ENCODE assay signal across 16 mouse cellular contexts in genomic region chr9:107596619-107597569, GRCm38 (mm10). TPM values are rescaled to one million over a fixed set of nuclear protein-coding genes. Genes with fewer than 3 reads are reported as not detected.
A peak's percentile ranks its signal among the peaks of the same experiment; 100 is the strongest.
DNase-seq lines count a peak whose midpoint lies in the region; ATAC-seq and TF ChIP-seq lines count a peak whose summit lies in the region.
"Had no signal": no experiment of that assay in that cellular context is flagged by ENCODE, and none has a peak within 500 bp of the region (broad histone marks: within the 10 kb centered on the region; RNA-seq: fewer than 3 reads in every experiment).

No protein-coding gene starts in this region.

- H3K4me1 ChIP-seq in lung, embryonic 16.5 days (replicated peaks; ENCODE audit: control insufficient read depth, insufficient read depth, low read length), result no peaks in the 10 kb centered on the region
- H3K4me1 ChIP-seq in lung, adult 2 months (ENCODE audit: control insufficient read depth, insufficient read depth, low read length), result peaks cover 12% of the 10 kb centered on the region; the same call in 1 of the 2 replicates
- H3K4me1 ChIP-seq in midbrain, embryonic 15.5 days, result peaks cover 2% of the 10 kb centered on the region; the same call in 1 of the 2 replicates

- no peak overlapping the region for H3K4me3 ChIP-seq in lung, embryonic 16.5 days (ENCODE audit: low read length)
- H3K4me3 ChIP-seq in lung, adult 2 months (replicated peaks; ENCODE audit: extremely low read depth, low read depth, low read length), result no peak overlapping the region
- H3K4me3 ChIP-seq in midbrain, embryonic 15.5 days, result no peak overlapping the region
- H3K4me3 ChIP-seq: embryonic facial prominence, embryonic 10.5 days; hindbrain, embryonic 15.5 days; limb, embryonic 13.5 days had no signal

- no peak for TF ChIP-seq POLR2A in lung, adult 2 months (IDR thresholded peaks at IDR 0.05; ENCODE audit: borderline replicate concordance, extremely low read depth, low read depth, low read length)

- no peak for DNase-seq in lung, adult 2 months
- DNase-seq in gastrocnemius, adult 8-10 months (ENCODE audit: low spot score in 2 of 2), result peak; percentile 74 to 83
- DNase-seq in heart, adult 9 months (ENCODE audit: low spot score in 2 of 2), result peak; percentile 74 to 85
- peak; percentile 59 for DNase-seq in heart, postnatal 25 days (ENCODE audit: low spot score)
- DNase-seq in left cerebral cortex, adult 18-20 months (ENCODE audit: low spot score in 2 of 2), result no peak
- DNase-seq in ovary, postnatal 14 days (ENCODE audit: low spot score), result no peak
- DNase-seq: cerebellum, postnatal 10 days; kidney, adult 9 months; lung, postnatal 4 days had no signal

- H3K27me3 ChIP-seq in lung, embryonic 16.5 days (ENCODE audit: control insufficient read depth, insufficient read depth, low read depth, low read length), result no peaks in the 10 kb centered on the region
- no peaks in the 10 kb centered on the region for H3K27me3 ChIP-seq in midbrain, embryonic 15.5 days (replicated peaks)
- H3K27me3 ChIP-seq: hindbrain, embryonic 15.5 days had no signal

- H3K36me3 ChIP-seq in lung, embryonic 16.5 days (ENCODE audit: control insufficient read depth, insufficient read depth, low read length), result peaks cover 12% of the 10 kb centered on the region
- H3K36me3 ChIP-seq in midbrain, embryonic 15.5 days (replicated peaks), result 0 out of 2 replicates have a peak, but pooled peaks cover 5% of the 10 kb centered on the region

- 78% methylated on average over 11 of the region's 11 CpGs for WGBS in lung, embryonic 16.5 days
- WGBS in lung, adult 2 months, result 70% methylated on average over 11 of the region's 11 CpGs
- 91% methylated on average over 11 of the region's 11 CpGs for WGBS in midbrain, embryonic 15.5 days

- TF ChIP-seq CTCF in lung, adult 2 months (IDR thresholded peaks at IDR 0.05; ENCODE audit: insufficient read depth, low read length), result no peak

- H3K4me2 ChIP-seq in lung, embryonic 16.5 days (ENCODE audit: low read depth, low read length), result no peak overlapping the region
- H3K4me2 ChIP-seq in midbrain, embryonic 15.5 days, result no peak overlapping the region
- H3K4me2 ChIP-seq: hindbrain, embryonic 15.5 days; limb, embryonic 13.5 days had no signal

- 0 out of 2 replicates have a peak overlapping the region, but pooled peaks have one; percentile 4 for H3K9ac ChIP-seq in lung, embryonic 16.5 days (ENCODE audit: low read length)
- H3K9ac ChIP-seq in midbrain, embryonic 15.5 days, result no peak overlapping the region
- H3K9ac ChIP-seq: hindbrain, embryonic 15.5 days; limb, embryonic 13.5 days had no signal

- no peaks in the 10 kb centered on the region for H3K9me3 ChIP-seq in lung, embryonic 16.5 days (ENCODE audit: control insufficient read depth, low read length)
- H3K9me3 ChIP-seq in midbrain, embryonic 15.5 days, result no peaks in the 10 kb centered on the region
- H3K9me3 ChIP-seq: embryonic facial prominence, embryonic 10.5 days; hindbrain, embryonic 15.5 days; limb, embryonic 13.5 days had no signal

- ATAC-seq in lung, embryonic 16.5 days (ENCODE audit: low read depth), result no peak
- no peak for ATAC-seq in midbrain, embryonic 15.5 days (replicated peaks)
- ATAC-seq: midbrain, embryonic 16.5 days had no signal

- 0 out of 2 replicates have a peak overlapping the region, but pooled peaks have one; percentile 10 for H3K27ac ChIP-seq in lung, embryonic 16.5 days (ENCODE audit: low read length)
- no peak overlapping the region for H3K27ac ChIP-seq in midbrain, embryonic 15.5 days
- H3K27ac ChIP-seq: embryonic facial prominence, embryonic 10.5 days; hindbrain, embryonic 15.5 days; limb, embryonic 13.5 days; stomach, postnatal 0 days had no signal

- intact Hi-C loops in heart, postnatal 25 days (cut with DNase I), result no loop called here

RNA-seq across cellular contexts. Expression of gene Ifrd2, which starts 9.5 kb away (rescaled TPM):
- polyA plus RNA-seq in lung, embryonic 16.5 days (2015; fragmentation: Nextera tagmentation; extraction: Ambion mirVana), result 44.1 and 51.9 TPM in 2 replicates
- polyA plus RNA-seq in lung, adult 2 months (2012; rRNA removed), result 41.5 and 41.8 TPM in 2 replicates
- total RNA-seq in gastrocnemius, adult 8-10 months (2022), result 10 to 100 TPM; 51.3 to 56.2 (median 54.0) TPM
- 10 to 100 TPM; 44.6 to 45.8 TPM for total RNA-seq in heart, postnatal 25 days (2021)
- 10 to 100 TPM; 11.3 to 11.9 TPM for total RNA-seq in left cerebral cortex, adult 18-20 months (2021)
- 14.5 and 16.9 TPM in 2 replicates for polyA plus RNA-seq in midbrain, embryonic 15.5 days (2015; fragmentation: Nextera tagmentation; extraction: Ambion mirVana)

RNA-seq across cellular contexts. Expression of gene Sema3b, which starts 12.1 kb away (rescaled TPM):
- 11.8 and 12.5 TPM in 2 replicates for polyA plus RNA-seq in lung, embryonic 16.5 days (2015; fragmentation: Nextera tagmentation; extraction: Ambion mirVana)
- polyA plus RNA-seq in lung, adult 2 months (2012; rRNA removed), result 81.0 and 95.6 TPM in 2 replicates
- total RNA-seq in gastrocnemius, adult 8-10 months (2022), result 10 to 100 TPM in 2 of 4 experiments, 1 to 10 TPM in 2; 8.7 to 12.4 (median 10.1) TPM
- 10 to 100 TPM; 15.0 to 17.8 TPM for total RNA-seq in heart, postnatal 25 days (2021)
- 1 to 10 TPM; 3.5 to 4.5 TPM for total RNA-seq in left cerebral cortex, adult 18-20 months (2021)
- polyA plus RNA-seq in midbrain, embryonic 15.5 days (2015; fragmentation: Nextera tagmentation; extraction: Ambion mirVana), result 4.3 and 4.9 TPM in 2 replicates

RNA-seq across cellular contexts. Expression of gene Hyal3, which starts 16.3 kb away (rescaled TPM):
- 0.97 and 1.6 TPM in 2 replicates for polyA plus RNA-seq in lung, embryonic 16.5 days (2015; fragmentation: Nextera tagmentation; extraction: Ambion mirVana)
- 1.7 and 1.8 TPM in 2 replicates for polyA plus RNA-seq in lung, adult 2 months (2012; rRNA removed)
- under 1 TPM in 2 of 4 experiments, not detected in 2; 0.24 to 0.56 TPM for total RNA-seq in gastrocnemius, adult 8-10 months (2022)
- under 1 TPM; 0.45 to 0.62 TPM for total RNA-seq in heart, postnatal 25 days (2021)
- total RNA-seq in left cerebral cortex, adult 18-20 months (2021), result 1 to 10 TPM; 1.6 TPM
- 1.8 TPM in 2 replicates for polyA plus RNA-seq in midbrain, embryonic 15.5 days (2015; fragmentation: Nextera tagmentation; extraction: Ambion mirVana)

RNA-seq across cellular contexts. Expression of gene Naa80, which starts 18.2 kb away (rescaled TPM):
- 22.3 and 23.0 TPM in 2 replicates for polyA plus RNA-seq in lung, embryonic 16.5 days (2015; fragmentation: Nextera tagmentation; extraction: Ambion mirVana)
- 87.8 and 91.9 TPM in 2 replicates for polyA plus RNA-seq in lung, adult 2 months (2012; rRNA removed)
- 10 to 100 TPM; 12.1 to 16.8 (median 15.5) TPM for total RNA-seq in gastrocnemius, adult 8-10 months (2022)
- total RNA-seq in heart, postnatal 25 days (2021), result 10 to 100 TPM; 14.0 to 18.4 TPM
- total RNA-seq in left cerebral cortex, adult 18-20 months (2021), result 10 to 100 TPM; 10.1 to 13.4 TPM
- polyA plus RNA-seq in midbrain, embryonic 15.5 days (2015; fragmentation: Nextera tagmentation; extraction: Ambion mirVana), result 21.4 and 23.1 TPM in 2 replicates

RNA-seq across cellular contexts. Expression of gene Hyal1, which starts 20.2 kb away (rescaled TPM):
- polyA plus RNA-seq in lung, embryonic 16.5 days (2015; fragmentation: Nextera tagmentation; extraction: Ambion mirVana), result 10.1 and 13.8 TPM in 2 replicates
- 19.6 and 26.5 TPM in 2 replicates for polyA plus RNA-seq in lung, adult 2 months (2012; rRNA removed)
- total RNA-seq in gastrocnemius, adult 8-10 months (2022), result 1 to 10 TPM; 1.4 to 2.7 (median 1.9) TPM
- 1 to 10 TPM; 5.3 TPM for total RNA-seq in heart, postnatal 25 days (2021)
- total RNA-seq in left cerebral cortex, adult 18-20 months (2021), result 1 to 10 TPM; 6.3 to 7.2 TPM
- 7.9 and 9.5 TPM in 2 replicates for polyA plus RNA-seq in midbrain, embryonic 15.5 days (2015; fragmentation: Nextera tagmentation; extraction: Ambion mirVana)

Comparison
In these comparisons a context has a peak if more than half of its experiments do, and no peak if none do; other contexts are left out.
1. DNase-seq: peak in gastrocnemius, adult 8-10 months (2 of 2), heart, adult 9 months (2 of 2) and heart, postnatal 25 days (single experiment); none in lung, adult 2 months (single experiment), left cerebral cortex, adult 18-20 months (0 of 2) and ovary, postnatal 14 days (single experiment).